Mouse (Mus musculus) NIH3T3 (cell line): ENCODE measurements around the gene Car11.

Source experiments
- DNase-seq: peaks from one replicate; pipeline ENCODE4 v3.0.0-alpha.2; 2012; ENCODE audit warnings: low read depth

Car11 gene

GRCm38 (mm10) chr7:45723301-45723700, 23.7 kb downstream of the Car11 start:
- no peak for DNase-seq

- no peak for DNase-seq
Observed at GRCm38 (mm10) chr7:45723781-45724180, 24.1 kb downstream of the Car11 start.

- DNase-seq = no peak
Observed at GRCm38 (mm10) chr7:45725151-45725550, 25.5 kb downstream of the Car11 start.

GRCm38 (mm10) chr7:45725713-45726112, 26.1 kb downstream of the Car11 start, which contains the start of gene Spaca4:
Spaca4 (minus strand) TSS chr7:45725813.
- no peak for DNase-seq

GRCm38 (mm10) chr7:45726419-45726818, 26.8 kb downstream of the Car11 start:
- no peak for DNase-seq

GRCm38 (mm10) chr7:45727625-45728024, 28.0 kb downstream of the Car11 start:
- DNase-seq = no peak

GRCm38 (mm10) chr7:45730727-45731431, 31.2 kb downstream of the Car11 start:
- peak; percentile 69 for DNase-seq

- no peak for DNase-seq
Observed at GRCm38 (mm10) chr7:45733477-45733876, 33.8 kb downstream of the Car11 start.

GRCm38 (mm10) chr7:45739162-45739763, 39.6 kb downstream of the Car11 start:
- DNase-seq = peak; percentile 96

- DNase-seq = peak; percentile 25
Observed at GRCm38 (mm10) chr7:45739820-45740219, 40.2 kb downstream of the Car11 start.

- DNase-seq = no peak
Observed at GRCm38 (mm10) chr7:45741308-45741707, 41.7 kb downstream of the Car11 start.

- no peak for DNase-seq
Observed at GRCm38 (mm10) chr7:45741777-45742176, 42.1 kb downstream of the Car11 start.

GRCm38 (mm10) chr7:45742338-45742737, 42.7 kb downstream of the Car11 start:
- peak; percentile 74 for DNase-seq

- DNase-seq = peak; percentile 84
Observed at GRCm38 (mm10) chr7:45744387-45744786, 44.7 kb downstream of the Car11 start.

GRCm38 (mm10) chr7:45746518-45746917, 46.9 kb downstream of the Car11 start:
- DNase-seq = peak; percentile 26

- no peak for DNase-seq
Observed at GRCm38 (mm10) chr7:45747450-45747849, 47.8 kb downstream of the Car11 start.

- DNase-seq = peak; percentile 35
Observed at GRCm38 (mm10) chr7:45748110-45748509, 48.5 kb downstream of the Car11 start.

- peak; percentile 69 for DNase-seq
Observed at GRCm38 (mm10) chr7:45749401-45749800, 49.8 kb downstream of the Car11 start.

- DNase-seq = peak; percentile 86
Observed at GRCm38 (mm10) chr7:45750162-45750561, 50.5 kb downstream of the Car11 start.
